Mouse (Mus musculus) heart, embryonic 15.5 days (tissue): ENCODE data around the gene Prl2c5. TPM values are rescaled to one million over a fixed set of nuclear protein-coding genes. Genes with fewer than 3 reads are reported as not detected.
"Not testable (repeated sequence)": the region's sequence is repeated elsewhere in the genome, so short reads cannot be mapped to it uniquely, and the experiment has no call there.

Experiments
- ATAC-seq: fragments of 200-750 bp; cut with Nextera tagmentation; replicated peaks from 2 replicates; pipeline ENCODE4 v1.8.0; 2017; ENCODE audit warnings: low read depth, moderate TSS enrichment; ENCODE audit not compliant: insufficient number of reproducible peaks, insufficient read depth, low FRiP score
- H3K27ac ChIP-seq: fragments of 300-500 bp; sonication (generic); 2 replicates; pipeline ENCODE4 v1.5.1; 2015; ENCODE audit warnings: mild to moderate bottlenecking, inconsistent platforms
- H3K27me3 ChIP-seq: fragments of 300-500 bp; sonication (generic); 2 replicates; pipeline ENCODE4 v1.6.1; 2015; ENCODE audit warnings: inconsistent platforms
- H3K36me3 ChIP-seq: fragments of 300-500 bp; sonication (generic); 2 replicates; pipeline ENCODE4 v1.6.1; 2015; ENCODE audit warnings: mild to moderate bottlenecking, inconsistent platforms
- H3K4me1 ChIP-seq: fragments of 300-500 bp; sonication (generic); replicated peaks from 2 replicates; pipeline ENCODE4 v1.6.1; 2015; ENCODE audit warnings: inconsistent platforms
- H3K4me2 ChIP-seq: fragments of 300-500 bp; sonication (generic); 2 replicates; pipeline ENCODE4 v1.6.1; 2015; ENCODE audit warnings: inconsistent platforms, mild to moderate bottlenecking, moderate library complexity
- H3K4me3 ChIP-seq: fragments of 300-500 bp; sonication (generic); 2 replicates; pipeline ENCODE4 v1.5.1; 2015; ENCODE audit warnings: mild to moderate bottlenecking, inconsistent platforms
- H3K9ac ChIP-seq: fragments of 300-500 bp; sonication (generic); 2 replicates; pipeline ENCODE4 v1.6.1; 2015; ENCODE audit warnings: mild to moderate bottlenecking, inconsistent platforms
- H3K9me3 ChIP-seq: fragments of 300-500 bp; sonication (generic); replicated peaks from 2 replicates; pipeline ENCODE4 v1.6.1; 2016; ENCODE audit warnings: inconsistent platforms
- WGBS: fragments of 180-500 bp; shearing (Covaris S2); methylation state at CpG from one replicate; pipeline ENCODE4 v1.1.7; 2015; ENCODE audit warnings: mixed read lengths; 5-methylcytosine and 5-hydroxymethylcytosine counted together
- polyA plus RNA-seq: library from polyadenylated mRNA; unstranded; fragments of >200 nt; fragmentation: Nextera tagmentation; extraction: Ambion mirVana; gene quantifications from 2 replicates; pipeline ENCODE4 v1.2.1, GENCODE M21; 2015

Gene Prl2c5
- polyA plus RNA-seq: not detected in 2 replicates

DNA sequence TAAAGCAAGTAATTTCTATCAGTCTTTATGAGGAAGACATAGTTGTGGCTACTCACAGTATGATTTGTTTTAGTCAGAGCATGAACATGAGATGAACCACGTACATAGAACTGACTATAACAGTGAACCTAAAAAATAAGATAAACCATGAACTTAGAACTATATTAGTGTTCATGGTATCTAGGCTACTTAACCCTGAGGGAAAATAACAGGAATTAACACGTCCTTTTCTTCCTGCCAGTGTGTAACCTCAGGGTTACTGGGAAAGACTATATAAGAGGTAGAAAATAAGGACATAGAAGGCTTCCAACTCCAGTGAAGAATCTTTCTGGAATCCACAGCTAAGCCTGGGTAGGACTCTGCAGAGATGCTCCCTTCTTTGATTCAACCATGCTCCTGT lies at the start of gene Prl2c5:
Prl2c5 (plus strand) TSS at position 301 of the 400 bp plus-strand sequence.
- ATAC-seq, H3K27me3 ChIP-seq, H3K27ac ChIP-seq, H3K36me3 ChIP-seq, H3K9ac ChIP-seq, H3K9me3 ChIP-seq, H3K4me3 ChIP-seq, H3K4me1 ChIP-seq, H3K4me2 ChIP-seq: not testable (repeated sequence)
- 58% methylated on average over 2 of the region's 2 CpGs for WGBS

DNA sequence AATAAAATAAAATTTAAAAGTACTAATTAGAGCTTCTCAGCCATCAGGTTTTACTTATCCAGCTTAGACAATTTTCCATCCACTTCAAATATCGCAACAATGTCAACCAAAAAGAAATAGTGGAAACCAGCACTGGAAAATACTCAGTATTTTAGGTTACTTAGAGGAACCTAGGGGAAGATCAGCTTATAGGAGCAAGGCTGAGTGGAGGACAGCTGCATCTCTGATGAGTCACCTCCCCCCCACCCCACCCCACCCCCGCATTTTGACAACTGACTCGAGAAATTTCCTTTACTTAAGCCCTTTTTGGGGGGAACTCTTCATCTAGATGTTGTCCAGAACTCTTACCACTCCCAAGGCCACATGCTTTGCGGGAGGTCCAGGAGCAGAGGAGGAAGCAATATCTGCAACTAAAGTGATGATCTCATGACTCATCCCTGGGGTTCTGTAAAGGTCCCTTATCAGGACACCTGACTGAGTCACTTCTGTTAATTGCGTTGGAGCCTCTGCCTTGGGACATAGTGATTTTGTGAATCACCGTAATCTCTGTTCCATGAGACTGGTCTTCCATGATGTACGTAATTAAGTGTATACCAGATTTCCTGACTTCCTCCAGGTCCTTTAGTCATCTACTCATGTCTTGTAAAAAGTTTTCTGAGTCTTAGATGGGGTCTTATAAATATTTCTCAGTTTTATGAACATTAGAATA lies 19.6 kb upstream of the Prl2c5 start:
- H3K9me3 ChIP-seq, H3K36me3 ChIP-seq, ATAC-seq, H3K9ac ChIP-seq, H3K27ac ChIP-seq, H3K4me3 ChIP-seq, H3K4me2 ChIP-seq, H3K27me3 ChIP-seq, H3K4me1 ChIP-seq: not testable (repeated sequence)
- WGBS: 62% methylated on average over 5 of the region's 7 CpGs

DNA sequence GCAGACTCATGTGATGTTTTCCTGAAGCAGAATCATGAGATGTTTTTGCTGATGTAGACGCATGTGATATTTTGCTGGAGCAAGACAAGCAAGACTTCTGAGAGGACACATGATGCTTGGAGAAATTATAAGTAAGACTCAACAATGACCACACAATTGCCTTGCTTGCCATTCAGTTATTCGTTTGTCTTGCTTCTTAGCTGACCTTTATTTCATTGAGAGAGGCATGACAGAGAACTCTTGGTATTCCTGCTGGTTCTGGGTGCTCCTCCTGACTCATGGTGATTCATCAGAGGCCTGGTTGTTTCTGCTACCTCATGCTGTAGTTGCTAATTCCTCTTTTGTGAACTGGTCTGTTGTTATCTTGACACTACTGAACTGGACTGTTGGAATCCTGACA lies 13.9 kb upstream of the Prl2c5 start:
- 67% methylated on average over 2 of the region's 2 CpGs for WGBS
- not testable (repeated sequence) for H3K36me3 ChIP-seq, H3K4me2 ChIP-seq, H3K4me1 ChIP-seq, H3K27ac ChIP-seq, ATAC-seq, H3K27me3 ChIP-seq, H3K9ac ChIP-seq, H3K9me3 ChIP-seq, H3K4me3 ChIP-seq

GRCm38 (mm10) chr13:13173616-13174136 lies 8.8 kb upstream of the Prl2c5 start:
- H3K36me3 ChIP-seq, H3K9me3 ChIP-seq, H3K27me3 ChIP-seq, H3K27ac ChIP-seq, ATAC-seq, H3K9ac ChIP-seq, H3K4me2 ChIP-seq, H3K4me1 ChIP-seq, H3K4me3 ChIP-seq: not testable (repeated sequence)
- WGBS: 43% methylated on average over 1 of the region's 1 CpGs

GRCm38 (mm10) chr13:13175736-13176135 lies 6.8 kb upstream of the Prl2c5 start:
- not testable (repeated sequence) for H3K9ac ChIP-seq, H3K4me3 ChIP-seq, H3K27me3 ChIP-seq, H3K9me3 ChIP-seq, H3K36me3 ChIP-seq, H3K4me2 ChIP-seq, H3K27ac ChIP-seq, ATAC-seq, H3K4me1 ChIP-seq
- WGBS: 51% methylated on average over 2 of the region's 2 CpGs

- not testable (repeated sequence) for ATAC-seq, H3K9me3 ChIP-seq, H3K27me3 ChIP-seq, H3K9ac ChIP-seq, H3K27ac ChIP-seq, H3K4me3 ChIP-seq, H3K4me1 ChIP-seq, H3K36me3 ChIP-seq, H3K4me2 ChIP-seq
Measured at GRCm38 (mm10) chr13:13211168-13211567, 28.7 kb downstream of the Prl2c5 start.

DNA sequence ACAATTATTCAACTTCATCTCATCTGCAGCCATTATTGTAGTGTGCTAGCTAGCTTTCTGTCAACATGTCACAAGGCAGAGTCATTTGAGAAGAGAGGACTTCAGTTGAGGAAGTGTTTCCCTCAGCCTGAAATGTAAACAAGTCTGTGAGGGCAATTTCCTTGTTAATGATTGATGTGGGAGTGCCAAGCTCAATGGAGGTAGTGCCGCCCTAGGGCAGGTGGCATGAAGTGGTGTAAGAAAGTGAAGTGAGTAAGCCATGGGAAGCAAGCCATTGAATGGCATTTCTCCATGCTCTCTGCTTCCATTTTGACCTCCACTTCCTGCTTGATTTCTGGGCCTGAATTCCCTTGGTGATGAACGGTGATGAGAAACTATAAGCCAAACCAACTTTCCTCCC lies 33.8 kb downstream of the Prl2c5 start:
- H3K9me3 ChIP-seq, ATAC-seq, H3K27ac ChIP-seq, H3K4me2 ChIP-seq, H3K27me3 ChIP-seq, H3K4me3 ChIP-seq, H3K9ac ChIP-seq, H3K36me3 ChIP-seq, H3K4me1 ChIP-seq: not testable (repeated sequence)
- 67% methylated on average over 2 of the region's 2 CpGs for WGBS

- not testable (repeated sequence) for H3K9ac ChIP-seq, H3K4me1 ChIP-seq, H3K9me3 ChIP-seq, H3K4me3 ChIP-seq, H3K27me3 ChIP-seq, H3K4me2 ChIP-seq, H3K27ac ChIP-seq, ATAC-seq, H3K36me3 ChIP-seq
- 62% methylated on average over 5 of the region's 5 CpGs for WGBS
Measured at GRCm38 (mm10) chr13:13220231-13220630, 37.7 kb downstream of the Prl2c5 start.

DNA sequence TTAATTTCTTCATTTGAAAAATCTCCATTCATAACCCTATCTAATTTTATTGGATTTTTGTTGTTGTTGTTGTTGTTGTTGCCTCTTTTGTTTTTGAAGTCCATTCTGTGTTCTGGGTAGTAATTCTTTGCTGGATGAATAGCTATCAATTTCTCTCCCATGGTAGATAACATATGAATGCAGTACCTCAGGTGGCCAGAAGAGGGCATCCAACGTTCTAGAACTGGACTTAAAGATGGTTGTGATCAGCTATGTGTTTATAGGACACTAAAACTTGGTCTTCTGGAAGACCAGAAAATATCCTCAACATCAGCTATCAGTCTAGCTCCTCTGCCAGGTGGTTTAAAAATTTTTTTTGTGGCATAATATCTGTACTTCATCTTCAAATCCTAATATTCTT lies 54.9 kb downstream of the Prl2c5 start:
- H3K4me2 ChIP-seq, H3K27me3 ChIP-seq, H3K27ac ChIP-seq, H3K9me3 ChIP-seq, H3K9ac ChIP-seq, ATAC-seq, H3K4me3 ChIP-seq, H3K36me3 ChIP-seq, H3K4me1 ChIP-seq: not testable (repeated sequence)
- 0% methylated on average over 1 of the region's 1 CpGs for WGBS

Other genes with a start within 250 kb of the Prl2c5 start
- gene Prl2c2, start 177.3 kb upstream of the Prl2c5 start, polyA plus RNA-seq: 0.24 TPM in 1 of 2 replicates, not detected in the other
- gene Gpr137b, start 211.3 kb downstream of the Prl2c5 start, polyA plus RNA-seq: 18.3 TPM in 2 replicates